ENCODE assay signal across 8 mouse cellular contexts in genomic region chr12:69360655-69360996, GRCm38 (mm10). TPM values are rescaled to one million over a fixed set of nuclear protein-coding genes. Genes with fewer than 3 reads are reported as not detected.
A peak's percentile ranks its signal among the peaks of the same experiment; 100 is the strongest.
DNase-seq lines count a peak whose midpoint lies in the region; ATAC-seq lines count a peak whose summit lies in the region.

No protein-coding gene starts in this region.

- peaks cover 22% of the 10 kb centered on the region for H3K4me1 ChIP-seq in kidney, embryonic 15.5 days

- H3K4me3 ChIP-seq in kidney, embryonic 15.5 days (replicated peaks): no peak overlapping the region

- H3K4me2 ChIP-seq in kidney, embryonic 15.5 days: 0 out of 2 replicates have a peak overlapping the region, but pooled peaks have one; percentile 70

- no peak overlapping the region for H3K27ac ChIP-seq in kidney, embryonic 15.5 days

- WGBS in kidney, embryonic 15.5 days: 19% methylated on average over 5 of the region's 5 CpGs

- peak; percentile 59 to 93 for DNase-seq in adrenal gland, adult (ENCODE audit: inconsistent age in 2 of 2, low spot score in 1 of 2)
- no peak for DNase-seq in adrenal gland, postnatal 10 days
- peak; percentile 49 to 77 for DNase-seq in right cerebral cortex, adult 2 months (ENCODE audit: low spot score in 2 of 2)
- no peak for DNase-seq in right cerebral cortex, postnatal 14 days
- DNase-seq in embryo, embryonic 11 days: peak; percentile 69
- DNase-seq in lung, adult 18-20 months: peak; percentile 48 to 62
- DNase-seq in right cerebral cortex, postnatal 25 days: peak; percentile 16

- H3K36me3 ChIP-seq in kidney, embryonic 15.5 days: no peaks in the 10 kb centered on the region

- no peaks in the 10 kb centered on the region for H3K27me3 ChIP-seq in kidney, embryonic 15.5 days

- H3K9ac ChIP-seq in kidney, embryonic 15.5 days: no peak overlapping the region

- no peaks in the 10 kb centered on the region for H3K9me3 ChIP-seq in kidney, embryonic 15.5 days (replicated peaks)

- ATAC-seq in kidney, embryonic 15.5 days (replicated peaks; ENCODE audit: low FRiP score): no peak

RNA-seq across cellular contexts. Expression of gene Nemf, which starts 3.7 kb away (rescaled TPM):
- 10 to 100 TPM; 33.9 to 39.0 TPM for total RNA-seq in adrenal gland, postnatal 10 days (2021)
- polyA plus RNA-seq in kidney, embryonic 15.5 days (2015; fragmentation: Nextera tagmentation; extraction: Ambion mirVana): 87.0 and 91.6 TPM in 2 replicates

RNA-seq across cellular contexts. Expression of gene Arf6, which starts 11.3 kb away (rescaled TPM):
- total RNA-seq in adrenal gland, postnatal 10 days (2021): 100 to 1,000 TPM in 1 of 2 experiments, 10 to 100 TPM in 1; 94.9 to 116 TPM
- polyA plus RNA-seq in kidney, embryonic 15.5 days (2015; fragmentation: Nextera tagmentation; extraction: Ambion mirVana): 45.3 and 47.0 TPM in 2 replicates

RNA-seq across cellular contexts. Expression of gene Gm9887, which starts 11.6 kb away (rescaled TPM):
- under 1 TPM in 1 of 2 experiments, not detected in 1; 0.63 TPM for total RNA-seq in adrenal gland, postnatal 10 days (2021)
- 1.4 and 1.7 TPM in 2 replicates for polyA plus RNA-seq in kidney, embryonic 15.5 days (2015; fragmentation: Nextera tagmentation; extraction: Ambion mirVana)

Comparison
In these comparisons a context has a peak if more than half of its experiments do, and no peak if none do; other contexts are left out.
1. DNase-seq: peak in adrenal gland, adult (2 of 2), right cerebral cortex, adult 2 months (2 of 2), embryo, embryonic 11 days (single experiment), lung, adult 18-20 months (2 of 2) and right cerebral cortex, postnatal 25 days (single experiment); none in adrenal gland, postnatal 10 days (single experiment) and right cerebral cortex, postnatal 14 days (single experiment).